Comparison of ENCODE assay signal across 8 mouse cellular contexts in genomic region chr5:34169954-34170353, GRCm38 (mm10). TPM values are rescaled to one million over a fixed set of nuclear protein-coding genes. Genes with fewer than 3 reads are reported as not detected.
DNase-seq lines count a peak whose midpoint lies in the region; ATAC-seq and TF ChIP-seq lines count a peak whose summit lies in the region.

No protein-coding gene starts in this region.

- peak overlapping the region; percentile 88 for H3K27ac ChIP-seq in kidney, postnatal 0 days
- H3K27ac ChIP-seq in embryonic facial prominence, embryonic 11.5 days (replicated peaks; ENCODE audit: low read depth, low read length), result peak overlapping the region; percentile 68
- H3K27ac ChIP-seq in hindbrain, embryonic 16.5 days (ENCODE audit: low read depth, low read length), result peak overlapping the region; percentile 89
- H3K27ac ChIP-seq in midbrain, embryonic 15.5 days, result peak overlapping the region; percentile 90

- no peak overlapping the region for H3K4me3 ChIP-seq in kidney, postnatal 0 days (replicated peaks; ENCODE audit: low read depth, low read length)
- peak overlapping the region; percentile 14; the same call in 1 of the 2 replicates for H3K4me3 ChIP-seq in embryonic facial prominence, embryonic 11.5 days (ENCODE audit: low read depth, low read length)
- peak overlapping the region; percentile 75 for H3K4me3 ChIP-seq in hindbrain, embryonic 16.5 days (ENCODE audit: low read length)
- peak overlapping the region; percentile 73 for H3K4me3 ChIP-seq in midbrain, embryonic 15.5 days

- no peak for TF ChIP-seq CTCF in kidney, postnatal 0 days (IDR thresholded peaks at IDR 0.05; ENCODE audit: low read depth)

- peak; percentile 12 for DNase-seq in kidney, postnatal 0 days (ENCODE audit: low spot score)
- DNase-seq in kidney, adult 8-10 months, result no peak
- no peak for DNase-seq in embryonic facial prominence, embryonic 11.5 days (ENCODE audit: low spot score)
- DNase-seq in layer of hippocampus, postnatal 36 days, result no peak
- DNase-seq in adrenal gland, postnatal 36 days, result no peak
- DNase-seq in adrenal gland, postnatal 10 days, result no peak

- peaks cover 17% of the 10 kb centered on the region for H3K36me3 ChIP-seq in kidney, postnatal 0 days (ENCODE audit: insufficient read depth, low read length)
- H3K36me3 ChIP-seq in embryonic facial prominence, embryonic 11.5 days (replicated peaks; ENCODE audit: control insufficient read depth, insufficient read depth, low read depth, low read length), result no peaks in the 10 kb centered on the region
- peaks cover 10% of the 10 kb centered on the region; the same call in 1 of the 2 replicates for H3K36me3 ChIP-seq in hindbrain, embryonic 16.5 days (ENCODE audit: control insufficient read depth, insufficient read depth, low read length)
- peaks cover 3% of the 10 kb centered on the region; the same call in 1 of the 2 replicates for H3K36me3 ChIP-seq in midbrain, embryonic 15.5 days (replicated peaks)

- no peaks in the 10 kb centered on the region; the same call in 1 of the 2 replicates for H3K4me1 ChIP-seq in kidney, postnatal 0 days (replicated peaks; ENCODE audit: insufficient read depth, low read length)
- H3K4me1 ChIP-seq in embryonic facial prominence, embryonic 11.5 days (ENCODE audit: control insufficient read depth, insufficient read depth, low read length), result no peaks in the 10 kb centered on the region
- peaks cover 7% of the 10 kb centered on the region for H3K4me1 ChIP-seq in hindbrain, embryonic 16.5 days (ENCODE audit: control insufficient read depth, insufficient read depth, low read depth, low read length)
- peaks cover 23% of the 10 kb centered on the region for H3K4me1 ChIP-seq in midbrain, embryonic 15.5 days

- no peaks in the 10 kb centered on the region for H3K27me3 ChIP-seq in kidney, postnatal 0 days (ENCODE audit: insufficient read depth, low read length)
- H3K27me3 ChIP-seq in embryonic facial prominence, embryonic 11.5 days (ENCODE audit: control insufficient read depth, insufficient read depth, low read length), result no peaks in the 10 kb centered on the region
- H3K27me3 ChIP-seq in hindbrain, embryonic 16.5 days (replicated peaks; ENCODE audit: control insufficient read depth, insufficient read depth, low read length), result no peaks in the 10 kb centered on the region
- H3K27me3 ChIP-seq in midbrain, embryonic 15.5 days (replicated peaks), result no peaks in the 10 kb centered on the region

- H3K9ac ChIP-seq in kidney, postnatal 0 days (ENCODE audit: low read depth, low read length), result peak overlapping the region; percentile 36; the same call in 1 of the 2 replicates
- H3K9ac ChIP-seq in embryonic facial prominence, embryonic 11.5 days (replicated peaks; ENCODE audit: low read length), result peak overlapping the region; percentile 61
- H3K9ac ChIP-seq in hindbrain, embryonic 16.5 days (ENCODE audit: low read depth, low read length), result peak overlapping the region; percentile 72
- peak overlapping the region; percentile 41 for H3K9ac ChIP-seq in midbrain, embryonic 15.5 days

- no peak for ATAC-seq in kidney, postnatal 0 days (replicated peaks; ENCODE audit: low FRiP score, low read depth)
- ATAC-seq in embryonic facial prominence, embryonic 11.5 days (replicated peaks; ENCODE audit: insufficient number of reproducible peaks, low FRiP score, low TSS enrichment, low read depth), result no peak
- no peak for ATAC-seq in hindbrain, embryonic 16.5 days
- ATAC-seq in midbrain, embryonic 15.5 days (replicated peaks), result no peak

- H3K4me2 ChIP-seq in kidney, postnatal 0 days (ENCODE audit: low read length), result peak overlapping the region; percentile 54
- H3K4me2 ChIP-seq in embryonic facial prominence, embryonic 11.5 days (ENCODE audit: low read depth, low read length), result peak overlapping the region; percentile 58
- peak overlapping the region; percentile 80 for H3K4me2 ChIP-seq in hindbrain, embryonic 16.5 days (ENCODE audit: low read length)
- peak overlapping the region; percentile 73 for H3K4me2 ChIP-seq in midbrain, embryonic 15.5 days

- no peaks in the 10 kb centered on the region for H3K9me3 ChIP-seq in kidney, postnatal 0 days (replicated peaks; ENCODE audit: low read length)
- no peaks in the 10 kb centered on the region for H3K9me3 ChIP-seq in embryonic facial prominence, embryonic 11.5 days (replicated peaks; ENCODE audit: control insufficient read depth, low read length)
- H3K9me3 ChIP-seq in hindbrain, embryonic 16.5 days (ENCODE audit: control insufficient read depth, low read length), result no peaks in the 10 kb centered on the region
- no peaks in the 10 kb centered on the region for H3K9me3 ChIP-seq in midbrain, embryonic 15.5 days

- WGBS in kidney, postnatal 0 days, result 75% methylated on average over 3 of the region's 3 CpGs
- 81% methylated on average over 3 of the region's 3 CpGs for WGBS in embryonic facial prominence, embryonic 11.5 days
- WGBS in hindbrain, embryonic 16.5 days, result 81% methylated on average over 3 of the region's 3 CpGs
- WGBS in midbrain, embryonic 15.5 days, result 85% methylated on average over 3 of the region's 3 CpGs

RNA-seq across cellular contexts. Expression of gene Haus3, which starts 0.6 kb away (rescaled TPM):
- 22.3 and 25.7 TPM in 2 replicates for polyA plus RNA-seq in kidney, postnatal 0 days (2015; fragmentation: Nextera tagmentation; extraction: Ambion mirVana)
- 59.5 and 72.1 TPM in 2 replicates for polyA plus RNA-seq in embryonic facial prominence, embryonic 11.5 days (2014; fragmentation: Nextera tagmentation; extraction: Ambion mirVana)
- polyA plus RNA-seq in hindbrain, embryonic 16.5 days (2015; fragmentation: Nextera tagmentation; extraction: Ambion mirVana), result 13.8 and 14.2 TPM in 2 replicates
- 11.7 and 11.9 TPM in 2 replicates for polyA plus RNA-seq in midbrain, embryonic 15.5 days (2015; fragmentation: Nextera tagmentation; extraction: Ambion mirVana)
- total RNA-seq in layer of hippocampus, postnatal 36 days (2021), result 1 to 10 TPM; 6.3 to 6.4 TPM
- 10 to 100 TPM in 1 of 2 experiments, 1 to 10 TPM in 1; 8.9 to 10.3 TPM for total RNA-seq in adrenal gland, postnatal 36 days (2021)
- total RNA-seq in adrenal gland, postnatal 10 days (2021), result 1 to 10 TPM; 9.3 to 9.8 TPM

RNA-seq across cellular contexts. Expression of gene Poln, which starts 0.7 kb away (rescaled TPM):
- polyA plus RNA-seq in kidney, postnatal 0 days (2015; fragmentation: Nextera tagmentation; extraction: Ambion mirVana), result 0.23 and 0.55 TPM in 2 replicates
- polyA plus RNA-seq in embryonic facial prominence, embryonic 11.5 days (2014; fragmentation: Nextera tagmentation; extraction: Ambion mirVana), result 0.21 and 0.99 TPM in 2 replicates
- polyA plus RNA-seq in hindbrain, embryonic 16.5 days (2015; fragmentation: Nextera tagmentation; extraction: Ambion mirVana), result 0.20 and 0.52 TPM in 2 replicates
- polyA plus RNA-seq in midbrain, embryonic 15.5 days (2015; fragmentation: Nextera tagmentation; extraction: Ambion mirVana), result 0.27 and 0.52 TPM in 2 replicates
- under 1 TPM; 0.71 to 0.92 TPM for total RNA-seq in layer of hippocampus, postnatal 36 days (2021)
- 1 to 10 TPM; 8.0 to 8.5 TPM for total RNA-seq in adrenal gland, postnatal 36 days (2021)
- 10 to 100 TPM; 37.3 to 40.0 TPM for total RNA-seq in adrenal gland, postnatal 10 days (2021)

RNA-seq across cellular contexts. Expression of gene Mxd4, which starts 17.6 kb away (rescaled TPM):
- polyA plus RNA-seq in kidney, postnatal 0 days (2015; fragmentation: Nextera tagmentation; extraction: Ambion mirVana), result 34.6 and 35.7 TPM in 2 replicates
- 17.7 and 25.5 TPM in 2 replicates for polyA plus RNA-seq in embryonic facial prominence, embryonic 11.5 days (2014; fragmentation: Nextera tagmentation; extraction: Ambion mirVana)
- 31.0 and 33.9 TPM in 2 replicates for polyA plus RNA-seq in hindbrain, embryonic 16.5 days (2015; fragmentation: Nextera tagmentation; extraction: Ambion mirVana)
- polyA plus RNA-seq in midbrain, embryonic 15.5 days (2015; fragmentation: Nextera tagmentation; extraction: Ambion mirVana), result 35.0 and 38.1 TPM in 2 replicates
- 10 to 100 TPM; 86.7 to 99.5 TPM for total RNA-seq in layer of hippocampus, postnatal 36 days (2021)
- 100 to 1,000 TPM; 133 to 137 TPM for total RNA-seq in adrenal gland, postnatal 36 days (2021)
- 100 to 1,000 TPM; 140 to 144 TPM for total RNA-seq in adrenal gland, postnatal 10 days (2021)
